Mouse (Mus musculus) neural tube, embryonic 12.5 days (tissue): ENCODE results near the gene Gm8947. TPM values are rescaled to one million over a fixed set of nuclear protein-coding genes. Genes with fewer than 3 reads are reported as not detected.
"Not testable (repeated sequence)": the region's sequence is repeated elsewhere in the genome, so short reads cannot be mapped to it uniquely, and the experiment has no call there.

Experiments
- ATAC-seq: fragments of 200-750 bp; cut with Nextera tagmentation; 2 replicates; pipeline ENCODE4 v1.8.0; 2017; ENCODE audit warnings: low read depth, mild to moderate bottlenecking, moderate TSS enrichment, moderate library complexity; ENCODE audit not compliant: low FRiP score
- H3K27ac ChIP-seq: fragments of 300-500 bp; sonication (generic); 2 replicates; pipeline ENCODE4 v1.5.1; 2016
- H3K27me3 ChIP-seq: fragments of 300-500 bp; sonication (generic); replicated peaks from 2 replicates; pipeline ENCODE4 v1.6.1; 2016; ENCODE audit warnings: mild to moderate bottlenecking
- H3K36me3 ChIP-seq: fragments of 300-500 bp; sonication (generic); 2 replicates; pipeline ENCODE4 v1.6.1; 2016; ENCODE audit warnings: mild to moderate bottlenecking
- H3K4me1 ChIP-seq: fragments of 300-500 bp; sonication (generic); 2 replicates; pipeline ENCODE4 v1.6.1; 2016
- H3K4me2 ChIP-seq: fragments of 300-500 bp; sonication (generic); replicated peaks from 2 replicates; pipeline ENCODE4 v1.6.1; 2016; ENCODE audit warnings: mild to moderate bottlenecking
- H3K4me3 ChIP-seq: fragments of 300-500 bp; sonication (generic); 2 replicates; pipeline ENCODE4 v1.5.1; 2016
- H3K9ac ChIP-seq: fragments of 300-500 bp; sonication (generic); 2 replicates; pipeline ENCODE4 v1.6.1; 2016; ENCODE audit warnings: mild to moderate bottlenecking
- H3K9me3 ChIP-seq: fragments of 300-500 bp; sonication (generic); 2 replicates; pipeline ENCODE4 v1.6.1; 2016; ENCODE audit warnings: mild to moderate bottlenecking
- WGBS: fragments of 180-500 bp; shearing (Covaris S2); methylation state at CpG from one replicate; pipeline ENCODE4 v1.1.7; 2016; 5-methylcytosine and 5-hydroxymethylcytosine counted together
- polyA plus RNA-seq: library from polyadenylated mRNA; unstranded; fragments of >200 nt; fragmentation: Nextera tagmentation; extraction: Ambion mirVana; gene quantifications from 2 replicates; pipeline ENCODE4 v1.2.1, GENCODE M21; 2016

The Gm8947 gene
- polyA plus RNA-seq, 1 experiment from 2014 or later, result 0.28 TPM

DNA sequence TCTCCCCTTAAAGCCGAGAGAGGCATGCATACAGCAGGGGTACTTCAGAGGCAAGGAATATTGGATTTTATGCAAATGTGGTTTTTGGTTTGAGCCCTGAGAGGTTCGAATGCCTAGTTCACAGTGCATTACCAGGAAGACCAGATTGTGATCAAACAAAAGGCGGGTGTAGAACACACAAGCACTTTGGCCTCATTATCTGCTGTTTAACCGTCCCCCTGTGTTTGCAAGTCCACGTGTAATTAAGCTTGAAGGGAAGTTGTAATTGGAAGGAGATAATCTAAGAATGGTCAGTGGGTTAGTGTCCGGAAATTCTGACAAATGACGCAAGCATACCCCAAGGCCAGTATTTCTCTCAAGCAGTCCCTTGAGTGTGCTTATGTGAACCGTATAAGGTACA is 26.1 kb upstream of the Gm8947 start:
- Histone ChIP-seq H3K36me3 (no peaks in the 10 kb centered on the region), H3K9ac (no peak overlapping the region), H3K4me1 (peaks cover 17% of the 10 kb centered on the region), H3K9me3 (no peaks in the 10 kb centered on the region), H3K4me2 (no peak overlapping the region), H3K4me3 (no peak overlapping the region), H3K27ac (no peak overlapping the region), H3K27me3 (no peaks in the 10 kb centered on the region)
- 30% methylated on average over 8 of the region's 8 CpGs for WGBS
- no peak for ATAC-seq

DNA sequence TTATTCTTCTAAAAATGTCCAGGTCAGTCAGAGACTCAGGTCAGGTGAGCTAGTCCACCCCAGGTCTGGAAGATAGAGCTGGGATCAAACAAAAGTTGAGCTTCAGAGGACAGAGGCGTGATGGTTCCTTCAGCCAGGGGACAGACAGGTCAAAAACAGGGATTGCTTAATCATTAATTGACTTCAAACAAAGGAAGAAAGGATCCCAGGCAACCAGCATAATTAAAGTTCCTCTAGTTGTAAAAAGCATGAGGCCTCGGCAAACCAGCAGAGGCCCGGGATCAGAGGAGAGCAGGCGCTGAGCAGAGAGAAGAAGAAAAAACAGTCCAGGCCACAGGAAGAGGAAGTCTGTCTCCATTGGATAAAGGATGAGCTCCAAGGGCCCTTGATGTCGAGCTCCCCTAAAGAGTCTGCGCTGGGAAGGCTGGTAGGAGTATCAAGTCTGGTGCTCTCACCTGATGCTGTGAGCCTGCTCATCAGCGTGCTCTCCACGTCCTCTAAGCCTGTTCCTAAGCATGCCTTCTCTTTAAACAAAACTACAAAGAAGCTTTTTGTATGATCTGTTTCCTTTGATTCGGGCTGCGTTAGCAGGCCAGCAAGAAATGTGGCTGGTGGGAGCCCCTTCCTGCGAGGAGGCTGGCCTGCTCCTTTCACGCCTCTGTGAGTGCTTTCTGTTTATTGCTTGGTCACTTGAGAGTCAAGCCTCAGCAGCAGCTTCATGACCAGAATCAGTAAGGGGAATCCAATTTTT is 24.7 kb upstream of the Gm8947 start:
- Histone ChIP-seq H3K4me2 (0 out of 2 replicates have a peak overlapping the region, but pooled peaks have one; percentile 3), H3K4me3 (no peak overlapping the region), H3K36me3 (no peaks in the 10 kb centered on the region), H3K27me3 (no peaks in the 10 kb centered on the region), H3K27ac (no peak overlapping the region), H3K9ac (no peak overlapping the region), H3K9me3 (no peaks in the 10 kb centered on the region), H3K4me1 (peaks cover 17% of the 10 kb centered on the region)
- WGBS, result 7% methylated on average over 12 of the region's 12 CpGs
- peak; percentile 43 for ATAC-seq

DNA sequence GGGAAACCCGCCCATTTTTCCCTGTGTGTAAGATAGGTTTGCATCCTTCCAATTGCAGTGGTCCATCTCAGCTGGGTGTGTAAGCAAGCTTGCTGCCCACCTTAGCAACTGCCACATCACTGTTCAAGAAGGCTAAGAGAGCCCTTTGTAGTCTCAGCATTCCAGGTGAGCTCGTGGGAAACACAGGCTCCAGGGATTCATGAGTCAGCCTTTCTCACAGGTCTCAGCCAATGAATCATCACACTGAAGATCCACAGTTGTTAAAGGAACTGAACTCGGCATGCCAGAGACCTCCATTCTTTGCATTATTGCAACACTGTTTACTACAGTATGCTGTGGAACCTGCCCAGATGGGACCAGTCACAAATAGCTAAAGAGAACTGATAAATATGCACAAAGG is 23.5 kb upstream of the Gm8947 start:
- H3K27me3 ChIP-seq, result no peaks in the 10 kb centered on the region
- H3K9me3 ChIP-seq, result no peaks in the 10 kb centered on the region
- no peak overlapping the region for H3K4me2 ChIP-seq
- H3K9ac ChIP-seq, result no peak overlapping the region
- no peak overlapping the region for H3K27ac ChIP-seq
- H3K36me3 ChIP-seq, result no peaks in the 10 kb centered on the region
- no peak for ATAC-seq
- WGBS, result 73% methylated on average over 3 of the region's 3 CpGs
- no peak overlapping the region for H3K4me3 ChIP-seq
- H3K4me1 ChIP-seq, result peaks cover 17% of the 10 kb centered on the region

DNA sequence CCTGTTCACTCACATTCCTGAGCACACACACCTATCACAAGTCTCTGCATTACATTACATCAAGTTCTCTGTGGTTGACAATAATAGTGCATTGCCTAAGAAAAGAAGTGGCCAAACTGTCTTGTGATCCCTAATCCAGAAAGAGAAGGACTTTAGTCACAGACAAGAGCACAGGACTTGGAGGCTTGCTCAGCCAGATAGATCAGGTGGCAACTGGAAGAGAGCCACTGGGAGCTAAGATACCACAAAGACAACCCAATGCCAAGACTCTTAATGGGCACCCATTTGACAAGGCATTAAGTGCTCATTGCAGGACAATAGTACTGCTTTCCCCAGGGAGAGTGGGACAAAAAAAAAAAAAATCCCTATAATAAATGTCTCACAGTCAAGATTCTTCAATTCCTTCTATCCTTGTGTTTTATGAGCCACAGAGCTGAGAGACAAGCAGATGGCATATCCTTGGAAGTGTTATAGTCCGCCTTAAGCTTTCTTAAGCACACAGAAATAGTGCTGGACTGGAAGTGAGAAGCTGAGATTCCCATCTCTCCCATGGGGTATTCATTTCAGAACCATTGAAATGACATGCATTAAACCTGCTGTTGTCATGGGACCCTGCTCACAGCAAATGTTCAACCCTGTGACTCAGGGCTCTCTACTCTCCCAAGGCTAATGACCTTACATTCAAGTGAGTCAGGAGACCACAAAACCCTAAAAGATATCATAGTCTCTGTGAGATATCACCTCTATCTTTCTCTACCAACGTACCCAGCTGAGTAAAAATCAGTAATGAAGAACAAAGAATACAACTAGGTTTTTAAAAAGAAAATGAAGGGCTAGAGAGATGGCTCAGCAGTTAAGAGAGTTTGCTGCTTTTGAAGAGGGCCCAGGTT is 20.4 kb upstream of the Gm8947 start:
- no peak overlapping the region for H3K27ac ChIP-seq
- WGBS, result 78% methylated on average over 2 of the region's 2 CpGs
- no peak overlapping the region for H3K4me3 ChIP-seq
- ATAC-seq, result no peak
- no peak overlapping the region for H3K9ac ChIP-seq
- H3K4me2 ChIP-seq, result no peak overlapping the region
- no peaks in the 10 kb centered on the region for H3K9me3 ChIP-seq
- no peaks in the 10 kb centered on the region for H3K36me3 ChIP-seq
- H3K4me1 ChIP-seq, result peaks cover 18% of the 10 kb centered on the region
- H3K27me3 ChIP-seq, result no peaks in the 10 kb centered on the region

DNA sequence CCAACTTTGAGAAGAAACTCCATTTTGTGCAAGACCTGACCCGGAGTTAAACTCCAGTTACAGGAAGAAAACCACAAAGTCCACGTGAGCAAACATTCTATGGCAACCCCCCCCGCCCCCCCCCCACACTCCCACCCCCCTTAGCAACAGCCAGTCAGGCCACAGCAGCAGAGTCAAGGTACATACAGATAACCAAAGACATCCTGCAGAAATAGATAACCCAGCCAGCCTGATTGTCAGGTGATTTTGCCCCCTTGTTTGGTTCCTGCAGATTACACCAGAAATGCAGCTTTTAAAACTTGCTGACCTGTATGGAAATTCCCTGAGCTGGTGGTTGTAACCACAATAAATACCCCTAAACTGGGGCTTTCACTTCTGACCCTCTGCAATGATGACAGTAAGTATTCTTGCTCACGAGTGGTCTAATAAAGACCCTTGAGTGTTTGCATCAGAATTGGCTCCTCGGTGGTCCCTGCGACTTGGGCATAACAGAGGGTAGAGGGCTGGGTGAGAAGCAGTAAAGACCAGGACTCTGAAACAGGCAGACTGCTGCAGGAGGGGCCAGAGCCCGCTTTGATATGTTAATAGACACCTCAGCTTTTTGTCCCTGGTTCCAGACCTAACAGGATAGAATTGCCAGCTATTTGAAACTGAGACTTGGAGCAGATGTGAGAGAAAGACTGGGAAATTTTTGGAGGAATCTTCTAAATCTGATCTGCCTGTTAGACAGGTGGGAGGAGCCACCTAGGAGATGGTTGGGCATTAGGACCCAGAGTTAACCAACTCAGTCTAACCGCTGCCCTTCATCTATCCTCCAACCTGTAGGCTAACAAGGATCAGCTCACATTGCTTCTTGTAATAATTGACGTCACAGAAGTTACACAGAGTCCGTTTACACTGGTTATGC is 14.9 kb upstream of the Gm8947 start:
- ATAC-seq, result peak; percentile 74
- H3K4me3 ChIP-seq, result no peak overlapping the region
- no peak overlapping the region for H3K9ac ChIP-seq
- H3K9me3 ChIP-seq, result no peaks in the 10 kb centered on the region
- H3K36me3 ChIP-seq, result no peaks in the 10 kb centered on the region
- H3K4me2 ChIP-seq, result peak overlapping the region; percentile 49
- 6% methylated on average over 10 of the region's 10 CpGs for WGBS
- peaks cover 14% of the 10 kb centered on the region; the same call in 1 of the 2 replicates for H3K4me1 ChIP-seq
- no peak overlapping the region for H3K27ac ChIP-seq
- no peaks in the 10 kb centered on the region for H3K27me3 ChIP-seq

DNA sequence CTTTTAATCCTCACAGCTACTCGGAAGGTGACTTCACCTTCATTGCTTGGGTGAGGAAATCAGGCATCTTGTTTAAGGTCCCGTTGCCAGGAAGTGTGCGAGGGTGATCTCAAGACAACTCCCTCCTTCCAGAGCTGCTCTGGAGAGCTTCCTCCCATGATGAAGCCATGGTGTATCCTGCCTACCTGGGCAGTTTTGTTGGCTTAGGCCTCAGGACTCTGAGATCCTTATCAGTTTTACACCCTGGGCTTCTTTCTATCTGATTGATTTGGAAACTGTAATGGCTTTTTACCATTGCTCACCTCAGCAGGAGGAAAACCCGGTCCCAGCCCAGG is 14.3 kb upstream of the Gm8947 start:
- Histone ChIP-seq H3K4me1 (peaks cover 14% of the 10 kb centered on the region; the same call in 1 of the 2 replicates), H3K9ac (no peak overlapping the region), H3K36me3 (no peaks in the 10 kb centered on the region), H3K4me3 (no peak overlapping the region), H3K9me3 (no peaks in the 10 kb centered on the region), H3K27ac (no peak overlapping the region), H3K27me3 (no peaks in the 10 kb centered on the region), H3K4me2 (peak overlapping the region; percentile 49)
- ATAC-seq, result peak; percentile 18; the same call in 1 of the 2 replicates
- 4% methylated on average over 4 of the region's 4 CpGs for WGBS

DNA sequence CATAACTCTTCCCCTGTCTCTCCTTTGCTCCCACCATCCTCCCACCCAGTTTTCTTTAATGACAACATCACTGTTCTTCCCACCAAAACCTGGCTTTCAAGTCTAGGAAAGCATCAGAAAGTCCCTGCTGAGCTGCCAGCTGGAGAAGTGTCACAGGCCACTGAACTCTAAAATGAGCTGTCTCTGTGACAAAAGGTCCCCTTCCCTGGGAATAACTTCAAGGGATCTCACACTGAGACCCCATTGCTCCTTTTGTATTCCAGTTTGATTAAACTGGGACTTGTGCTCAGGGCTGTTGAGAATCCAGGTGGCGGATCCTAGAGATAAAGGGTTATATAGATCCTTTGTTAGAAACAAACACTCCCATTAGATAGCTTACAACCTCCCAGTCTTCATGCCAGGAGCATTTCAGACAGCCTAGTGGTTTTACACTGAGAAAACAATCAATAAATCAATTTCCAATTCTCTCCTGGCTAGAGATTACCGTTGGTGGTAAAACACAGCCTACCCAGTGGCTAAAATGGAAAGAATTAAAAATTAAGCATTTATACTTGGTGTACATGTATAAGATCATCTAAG is 13.6 kb upstream of the Gm8947 start:
- ATAC-seq, result peak; percentile 49
- H3K36me3 ChIP-seq, result no peaks in the 10 kb centered on the region
- no peak overlapping the region for H3K4me3 ChIP-seq
- WGBS, result 8% methylated on average over 2 of the region's 2 CpGs
- no peaks in the 10 kb centered on the region for H3K27me3 ChIP-seq
- no peaks in the 10 kb centered on the region for H3K9me3 ChIP-seq
- H3K9ac ChIP-seq, result no peak overlapping the region
- peaks cover 14% of the 10 kb centered on the region; the same call in 1 of the 2 replicates for H3K4me1 ChIP-seq
- H3K4me2 ChIP-seq, result no peak overlapping the region
- H3K27ac ChIP-seq, result peak overlapping the region; percentile 26; the same call in 1 of the 2 replicates

DNA sequence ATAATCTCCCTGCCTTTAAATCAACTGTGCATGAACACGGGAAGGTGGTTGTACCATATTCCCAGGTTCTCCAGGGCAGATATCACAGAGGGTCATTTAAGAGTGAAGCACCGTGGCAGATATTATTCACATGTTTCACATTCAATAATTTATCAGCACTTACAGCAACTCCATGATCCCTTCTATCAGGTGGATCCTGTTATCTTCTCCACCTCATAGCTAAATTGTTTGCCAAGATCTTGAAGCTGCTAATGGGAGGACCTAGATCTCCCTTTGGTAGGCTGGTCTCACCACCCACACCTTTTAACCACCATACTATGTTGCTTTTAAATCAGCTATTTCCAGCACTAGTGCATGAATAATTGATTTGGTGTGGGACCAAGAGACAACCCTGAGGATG is 12.0 kb upstream of the Gm8947 start:
- 81% methylated on average over 2 of the region's 2 CpGs for WGBS
- H3K27me3 ChIP-seq, result no peaks in the 10 kb centered on the region
- no peak overlapping the region for H3K9ac ChIP-seq
- no peaks in the 10 kb centered on the region for H3K9me3 ChIP-seq
- no peak overlapping the region for H3K27ac ChIP-seq
- no peak overlapping the region for H3K4me2 ChIP-seq
- no peak for ATAC-seq
- H3K4me3 ChIP-seq, result no peak overlapping the region
- H3K4me1 ChIP-seq, result peaks cover 14% of the 10 kb centered on the region; the same call in 1 of the 2 replicates
- no peaks in the 10 kb centered on the region for H3K36me3 ChIP-seq

DNA sequence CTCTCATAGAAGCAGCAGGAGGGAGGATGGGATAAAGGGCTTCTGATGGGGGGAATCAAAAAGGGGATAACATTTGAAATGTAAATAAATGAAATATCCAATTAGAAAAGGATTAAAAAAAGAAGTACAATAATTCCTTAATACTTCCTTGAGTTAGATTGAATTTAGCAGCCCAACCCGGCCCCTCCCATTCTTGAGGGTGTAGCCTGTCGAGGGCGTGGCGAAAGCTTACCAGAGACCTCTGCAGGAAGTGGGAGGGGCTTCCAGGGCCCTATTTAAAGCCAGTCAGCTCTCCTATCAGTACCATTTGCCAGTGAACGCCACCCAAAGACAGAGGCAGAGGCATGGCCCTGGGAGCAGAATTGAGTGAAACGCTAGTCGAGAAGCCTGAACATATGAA is 9.9 kb upstream of the Gm8947 start, which contains the start of gene Gm47985:
Gene Gm47985 (plus strand): TSS at position 272 of the 400 bp plus-strand sequence.
- not testable (repeated sequence) for H3K4me3 ChIP-seq, H3K9ac ChIP-seq, H3K27me3 ChIP-seq, H3K4me1 ChIP-seq, H3K9me3 ChIP-seq, ATAC-seq, H3K4me2 ChIP-seq, H3K36me3 ChIP-seq, H3K27ac ChIP-seq
- WGBS, result 100% methylated on average over 1 of the region's 7 CpGs

DNA sequence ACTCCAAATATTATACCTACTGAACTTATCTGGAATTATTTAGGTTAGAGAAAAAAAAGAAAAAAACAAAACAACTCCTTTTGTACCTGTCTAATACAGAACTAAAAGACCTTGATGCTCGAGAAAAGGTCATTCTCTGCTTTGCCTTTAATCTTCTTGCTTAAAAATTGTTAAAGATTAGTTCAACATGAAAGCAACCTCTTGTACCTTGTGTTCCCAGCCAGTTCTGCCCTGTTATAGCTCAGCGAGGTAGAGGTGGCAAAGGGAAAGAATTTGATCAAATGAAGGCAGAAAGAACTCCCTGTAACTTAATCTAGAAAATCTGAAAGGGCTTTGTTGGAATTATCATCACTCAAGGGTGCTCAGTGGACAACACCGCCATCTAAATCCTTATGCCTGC is 6.0 kb upstream of the Gm8947 start:
- not testable (repeated sequence) for ATAC-seq, H3K27ac ChIP-seq, H3K9me3 ChIP-seq, H3K27me3 ChIP-seq, H3K9ac ChIP-seq, H3K4me2 ChIP-seq, H3K4me1 ChIP-seq, H3K36me3 ChIP-seq, H3K4me3 ChIP-seq
- WGBS, result 86% methylated on average over 3 of the region's 3 CpGs

DNA sequence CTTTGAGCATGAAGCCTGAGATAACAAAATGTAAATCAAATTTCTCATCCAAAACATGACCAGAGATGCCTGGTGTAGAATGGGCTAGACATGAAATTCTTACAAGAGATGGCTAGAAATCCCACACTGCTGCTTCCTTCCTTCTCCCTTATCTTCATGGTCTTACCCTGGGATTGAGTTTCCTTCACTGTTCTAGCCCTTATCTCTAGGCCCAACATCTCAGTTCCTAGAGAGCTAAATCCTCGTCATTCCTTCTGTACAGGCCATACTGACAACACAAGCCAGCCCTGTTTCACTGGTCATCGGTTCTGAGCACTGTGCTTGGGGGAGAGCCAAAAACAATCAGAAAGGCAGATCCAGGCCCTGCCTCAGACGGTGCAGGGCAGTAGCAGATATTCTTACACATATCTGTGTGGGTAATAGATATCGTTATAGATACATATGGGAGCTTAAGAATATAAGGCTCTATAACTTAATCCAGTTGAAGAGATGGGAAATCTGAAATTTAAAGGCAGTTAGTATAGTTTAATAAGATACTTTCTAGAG is 5.2 kb upstream of the Gm8947 start:
- H3K9me3 ChIP-seq, H3K4me3 ChIP-seq, H3K4me2 ChIP-seq, H3K27me3 ChIP-seq, H3K9ac ChIP-seq, H3K27ac ChIP-seq, H3K4me1 ChIP-seq, ATAC-seq, H3K36me3 ChIP-seq: not testable (repeated sequence)
- WGBS, result 94% methylated on average over 4 of the region's 4 CpGs
